Mouse (Mus musculus) testis, adult 2 months (tissue): ENCODE results near the gene Msi1.

ENCODE experiments used
- CTCF ChIP-seq: fragments of 200-500 bp; IDR thresholded peaks from 2 replicates; pipeline ENCODE4 v1.5.1; 2012; ENCODE audit warnings: low read depth, mild to moderate bottlenecking, inconsistent platforms, low read length, moderate library complexity; ENCODE audit not compliant: control insufficient read depth, insufficient read depth, insufficient replicate concordance
- POLR2A ChIP-seq: fragments of 200-500 bp; IDR thresholded peaks from 2 replicates; pipeline ENCODE4 v1.6.1; 2012; ENCODE audit warnings: low read depth, mild to moderate bottlenecking, inconsistent platforms, low read length, moderate library complexity; ENCODE audit not compliant: control insufficient read depth

- no peak for TF ChIP-seq CTCF
- no peak for TF ChIP-seq POLR2A
Measured at GRCm38 (mm10) chr5:115430187-115430960, 975 bp downstream of the Msi1 start.
